Comparison of ENCODE assay signal across 18 mouse cellular contexts in genomic region chr3:94949645-94950044, GRCm38 (mm10). TPM values are rescaled to one million over a fixed set of nuclear protein-coding genes. Genes with fewer than 3 reads are reported as not detected.
DNase-seq lines count a peak whose midpoint lies in the region; ATAC-seq and TF ChIP-seq lines count a peak whose summit lies in the region.
"Had no signal": no experiment of that assay in that cellular context is flagged by ENCODE, and none has a peak within 500 bp of the region (broad histone marks: within the 10 kb centered on the region; RNA-seq: fewer than 3 reads in every experiment).

No protein-coding gene starts in this region.

- H3K36me3 ChIP-seq in intestine, embryonic 16.5 days (ENCODE audit: control insufficient read depth, insufficient read depth, low read length) = no peaks in the 10 kb centered on the region
- H3K36me3 ChIP-seq in intestine, embryonic 15.5 days = no peaks in the 10 kb centered on the region
- H3K36me3 ChIP-seq in liver, embryonic 15.5 days (replicated peaks) = no peaks in the 10 kb centered on the region
- no peaks in the 10 kb centered on the region for H3K36me3 ChIP-seq in liver, postnatal 0 days (replicated peaks; ENCODE audit: insufficient read depth, low read length)
- H3K36me3 ChIP-seq: embryonic facial prominence, embryonic 12.5 days; heart, embryonic 15.5 days; limb, embryonic 15.5 days had no signal

- no peak overlapping the region for H3K4me2 ChIP-seq in intestine, embryonic 16.5 days (ENCODE audit: low read depth, low read length)
- no peak overlapping the region for H3K4me2 ChIP-seq in intestine, embryonic 15.5 days (replicated peaks)
- H3K4me2 ChIP-seq in liver, embryonic 15.5 days = no peak overlapping the region
- no peak overlapping the region for H3K4me2 ChIP-seq in liver, postnatal 0 days (ENCODE audit: low read depth, low read length)
- H3K4me2 ChIP-seq: embryonic facial prominence, embryonic 12.5 days; heart, embryonic 15.5 days; limb, embryonic 15.5 days had no signal

- peak; percentile 26; the same call in 1 of the 2 replicates for ATAC-seq in intestine, embryonic 16.5 days
- no peak for ATAC-seq in intestine, embryonic 15.5 days
- ATAC-seq in liver, embryonic 15.5 days (ENCODE audit: insufficient read depth) = no peak
- peak; percentile 30 for ATAC-seq in liver, postnatal 0 days
- ATAC-seq: forebrain, embryonic 14.5 days had no signal

- no peak for TF ChIP-seq EP300 in liver, postnatal 0 days (IDR thresholded peaks at IDR 0.05; ENCODE audit: low read depth)

- TF ChIP-seq CTCF in liver, postnatal 0 days (IDR thresholded peaks at IDR 0.05; ENCODE audit: low read depth) = no peak

- H3K27me3 ChIP-seq in intestine, embryonic 16.5 days (replicated peaks; ENCODE audit: control insufficient read depth, insufficient read depth, low read length) = no peaks in the 10 kb centered on the region
- no peaks in the 10 kb centered on the region for H3K27me3 ChIP-seq in intestine, embryonic 15.5 days (replicated peaks)
- H3K27me3 ChIP-seq in liver, embryonic 15.5 days = no peaks in the 10 kb centered on the region
- H3K27me3 ChIP-seq in liver, postnatal 0 days (ENCODE audit: insufficient read depth, low read length) = no peaks in the 10 kb centered on the region
- H3K27me3 ChIP-seq: embryonic facial prominence, embryonic 12.5 days; heart, embryonic 15.5 days; limb, embryonic 15.5 days had no signal

- no peak for DNase-seq in liver
- peak; percentile 64 for DNase-seq in fibroblast of lung, adult 2 months (ENCODE audit: low read depth)
- DNase-seq in liver, postnatal 0 days = peak; percentile 43
- DNase-seq in cerebellum, adult 9-11 months = no peak
- DNase-seq in spleen, postnatal 14 days (ENCODE audit: low spot score in 2 of 2) = no peak
- DNase-seq: cerebellum, adult 8-10 months; gastrocnemius, postnatal 10 days; heart, adult 2 months; right cerebral cortex, postnatal 25 days had no signal

- peaks cover 5% of the 10 kb centered on the region; the same call in 1 of the 2 replicates for H3K4me1 ChIP-seq in intestine, embryonic 16.5 days (ENCODE audit: control insufficient read depth, insufficient read depth, low read length)
- peaks cover 9% of the 10 kb centered on the region; the same call in 1 of the 2 replicates for H3K4me1 ChIP-seq in intestine, embryonic 15.5 days (replicated peaks)
- H3K4me1 ChIP-seq in liver, embryonic 15.5 days (replicated peaks) = peaks cover 34% of the 10 kb centered on the region
- H3K4me1 ChIP-seq in liver, postnatal 0 days (ENCODE audit: insufficient read depth) = peaks cover 14% of the 10 kb centered on the region
- H3K4me1 ChIP-seq: embryonic facial prominence, embryonic 12.5 days had no signal

- no peak overlapping the region for H3K9ac ChIP-seq in intestine, embryonic 16.5 days (ENCODE audit: low read depth, low read length)
- no peak overlapping the region for H3K9ac ChIP-seq in intestine, embryonic 15.5 days
- no peak overlapping the region for H3K9ac ChIP-seq in liver, embryonic 15.5 days
- H3K9ac ChIP-seq in liver, postnatal 0 days (replicated peaks) = no peak overlapping the region
- H3K9ac ChIP-seq: embryonic facial prominence, embryonic 12.5 days; heart, embryonic 15.5 days; limb, embryonic 15.5 days had no signal

- peak overlapping the region; percentile 57; the same call in 1 of the 2 replicates for H3K27ac ChIP-seq in intestine, embryonic 16.5 days (ENCODE audit: low read length)
- H3K27ac ChIP-seq in intestine, embryonic 15.5 days = no peak overlapping the region
- H3K27ac ChIP-seq in liver, embryonic 15.5 days (replicated peaks) = peak overlapping the region; percentile 58
- peak overlapping the region; percentile 46; the same call in 1 of the 2 replicates for H3K27ac ChIP-seq in liver, postnatal 0 days (ENCODE audit: low read depth)
- H3K27ac ChIP-seq: embryonic facial prominence, embryonic 12.5 days; heart, adult 2 months; heart, embryonic 15.5 days; layer of hippocampus, adult 2 months; limb, embryonic 15.5 days had no signal

- H3K4me3 ChIP-seq in intestine, embryonic 16.5 days (ENCODE audit: low read length) = no peak overlapping the region
- H3K4me3 ChIP-seq in intestine, embryonic 15.5 days (replicated peaks) = no peak overlapping the region
- no peak overlapping the region for H3K4me3 ChIP-seq in liver, embryonic 15.5 days (replicated peaks)
- no peak overlapping the region for H3K4me3 ChIP-seq in liver, postnatal 0 days (ENCODE audit: low read depth, low read length)
- H3K4me3 ChIP-seq: embryonic facial prominence, embryonic 12.5 days; erythroblast, embryonic 14.5 days; heart, adult 2 months; heart, embryonic 15.5 days; layer of hippocampus, adult 2 months; limb, embryonic 15.5 days had no signal

- WGBS in intestine, embryonic 16.5 days = 55% methylated on average over 3 of the region's 3 CpGs
- WGBS in intestine, embryonic 15.5 days = 53% methylated on average over 3 of the region's 3 CpGs
- WGBS in liver, embryonic 15.5 days (ENCODE audit: insufficient replicate concordance) = 32% methylated on average over 3 of the region's 3 CpGs
- WGBS in liver, postnatal 0 days (ENCODE audit: insufficient replicate concordance) = 31% methylated on average over 3 of the region's 3 CpGs

- no peaks in the 10 kb centered on the region for H3K9me3 ChIP-seq in intestine, embryonic 16.5 days (ENCODE audit: control insufficient read depth, low read length)
- H3K9me3 ChIP-seq in intestine, embryonic 15.5 days = no peaks in the 10 kb centered on the region
- no peaks in the 10 kb centered on the region for H3K9me3 ChIP-seq in liver, embryonic 15.5 days (replicated peaks)
- H3K9me3 ChIP-seq in liver, postnatal 0 days (ENCODE audit: low read length) = no peaks in the 10 kb centered on the region
- H3K9me3 ChIP-seq: embryonic facial prominence, embryonic 12.5 days; heart, embryonic 15.5 days; limb, embryonic 15.5 days had no signal

RNA-seq across cellular contexts. Expression of gene Rfx5, which starts 4.2 kb away (rescaled TPM):
- polyA plus RNA-seq in intestine, embryonic 16.5 days (2015; fragmentation: Nextera tagmentation; extraction: Ambion mirVana) = 4.3 and 5.1 TPM in 2 replicates
- polyA plus RNA-seq in intestine, embryonic 15.5 days (2015; fragmentation: Nextera tagmentation; extraction: Ambion mirVana) = 6.2 and 6.9 TPM in 2 replicates
- polyA plus RNA-seq in liver, embryonic 15.5 days (2015; fragmentation: Nextera tagmentation; extraction: Ambion mirVana) = 1.3 and 1.5 TPM in 2 replicates
- polyA plus RNA-seq in liver, postnatal 0 days (2015; fragmentation: Nextera tagmentation; extraction: Ambion mirVana) = 1.1 and 1.2 TPM in 2 replicates
- polyA plus RNA-seq: erythroblast, embryonic 14.5 days had no signal

RNA-seq across cellular contexts. Expression of gene Selenbp1, which starts 16.8 kb away (rescaled TPM):
- 157 and 167 TPM in 2 replicates for polyA plus RNA-seq in intestine, embryonic 16.5 days (2015; fragmentation: Nextera tagmentation; extraction: Ambion mirVana)
- 108 and 123 TPM in 2 replicates for polyA plus RNA-seq in intestine, embryonic 15.5 days (2015; fragmentation: Nextera tagmentation; extraction: Ambion mirVana)
- 98.5 and 126 TPM in 2 replicates for polyA plus RNA-seq in liver, embryonic 15.5 days (2015; fragmentation: Nextera tagmentation; extraction: Ambion mirVana)
- 129 and 135 TPM in 2 replicates for polyA plus RNA-seq in liver, postnatal 0 days (2015; fragmentation: Nextera tagmentation; extraction: Ambion mirVana)

RNA-seq across cellular contexts. Expression of gene Pi4kb, which starts 24.9 kb away (rescaled TPM):
- polyA plus RNA-seq in intestine, embryonic 16.5 days (2015; fragmentation: Nextera tagmentation; extraction: Ambion mirVana) = 21.7 and 22.9 TPM in 2 replicates
- 19.8 and 22.6 TPM in 2 replicates for polyA plus RNA-seq in intestine, embryonic 15.5 days (2015; fragmentation: Nextera tagmentation; extraction: Ambion mirVana)
- 8.7 and 10.3 TPM in 2 replicates for polyA plus RNA-seq in liver, embryonic 15.5 days (2015; fragmentation: Nextera tagmentation; extraction: Ambion mirVana)
- 5.4 and 6.5 TPM in 2 replicates for polyA plus RNA-seq in liver, postnatal 0 days (2015; fragmentation: Nextera tagmentation; extraction: Ambion mirVana)

Comparison
In these comparisons a context has a peak if more than half of its experiments do, and no peak if none do; other contexts are left out.
1. ATAC-seq: peak in intestine, embryonic 16.5 days (single experiment) and liver, postnatal 0 days (single experiment); none in intestine, embryonic 15.5 days (single experiment) and liver, embryonic 15.5 days (single experiment).
2. DNase-seq: peak in fibroblast of lung, adult 2 months (single experiment) and liver, postnatal 0 days (single experiment); none in liver (single experiment), cerebellum, adult 9-11 months (single experiment) and spleen, postnatal 14 days (0 of 2).